Mouse (Mus musculus) cerebellum, postnatal 14 days (tissue): Measurements from ENCODE around the gene Ercc8.
A peak's percentile ranks its signal among the peaks of the same experiment; 100 is the strongest.

Experiments used
- DNase-seq, 2 experiments: peaks; one replicate each; pipeline ENCODE4 v3.0.0; 2021; ENCODE audit warnings: mixed read lengths in 2 of 2

Gene Ercc8

DNA sequence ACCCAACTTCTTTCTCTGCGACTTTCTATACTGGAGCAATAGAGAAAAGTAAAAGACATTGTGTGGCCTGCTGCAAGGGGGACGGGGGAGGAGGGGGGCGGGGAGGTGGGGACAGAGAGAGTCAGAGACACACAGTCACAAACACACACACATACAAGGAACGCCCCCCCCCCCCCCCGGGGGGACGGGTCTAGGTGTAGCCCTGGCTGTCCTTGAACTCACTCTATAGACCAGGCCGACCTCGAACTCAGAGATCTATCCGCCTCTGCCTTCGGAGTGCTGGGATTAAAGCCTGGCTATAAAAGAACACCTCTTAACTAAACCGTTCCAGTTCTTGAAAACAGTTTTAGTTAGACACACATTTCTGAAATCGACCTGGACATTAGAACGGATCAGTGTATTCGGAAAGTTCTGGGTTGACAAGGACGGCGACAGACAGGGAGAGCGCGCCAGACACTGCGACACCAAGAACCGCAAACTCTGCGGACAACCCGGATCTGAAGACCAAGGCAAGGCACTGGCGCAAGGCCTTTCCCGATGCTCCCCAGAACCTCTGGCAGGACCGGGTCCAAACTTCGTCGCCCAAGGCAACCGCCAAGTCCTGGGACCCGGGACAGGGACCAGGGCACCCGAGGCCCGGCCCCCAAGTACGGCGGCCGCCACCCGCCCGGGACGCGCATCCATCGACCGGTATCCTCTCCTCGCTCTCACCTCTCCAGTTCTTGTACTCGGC is 633 bp upstream of the Ercc8 start:
- DNase-seq: no peak

DNA sequence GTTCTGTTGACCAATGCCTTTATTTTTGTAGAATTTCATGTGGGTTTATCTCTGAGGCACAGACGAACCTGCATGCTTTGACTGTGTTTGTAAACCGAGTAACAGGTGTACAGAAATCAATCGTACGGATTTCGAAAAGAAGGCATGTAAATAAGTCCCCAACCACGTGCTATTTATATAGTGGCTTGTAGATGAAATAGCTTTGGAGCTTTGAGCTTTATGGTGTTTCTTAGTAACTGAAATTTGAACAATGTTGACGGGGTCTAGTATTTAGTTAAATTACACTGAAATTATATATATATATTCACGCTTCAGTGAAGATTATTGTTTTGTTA is 677 bp downstream of the Ercc8 start:
- no peak for DNase-seq

- no peak for DNase-seq
Observed at GRCm38 (mm10) chr13:108159963-108160362, 1.4 kb downstream of the Ercc8 start.

- DNase-seq: peak; percentile 93 to 95
Observed at GRCm38 (mm10) chr13:108163912-108164311, 5.4 kb downstream of the Ercc8 start.

DNA sequence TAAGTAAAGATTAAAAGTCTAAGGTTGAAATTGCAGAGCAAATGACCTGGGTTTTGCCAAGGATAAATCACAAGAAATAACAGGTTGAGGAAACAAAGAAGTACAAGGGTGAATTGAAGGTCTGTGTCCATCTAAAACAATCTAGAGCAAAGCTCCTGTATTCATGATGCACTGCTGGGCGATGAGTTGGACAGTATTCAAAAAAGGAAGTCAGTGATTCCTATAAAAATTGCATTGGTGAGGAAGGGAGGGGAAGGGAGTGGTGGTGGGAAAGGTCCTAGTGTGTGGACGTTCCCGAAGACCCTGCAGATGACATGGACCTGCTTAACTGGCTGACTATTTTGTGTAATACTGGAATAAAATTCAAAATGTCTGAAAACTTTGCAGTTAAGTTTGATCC is 6.1 kb downstream of the Ercc8 start:
- peak; percentile 37 to 64 for DNase-seq

DNA sequence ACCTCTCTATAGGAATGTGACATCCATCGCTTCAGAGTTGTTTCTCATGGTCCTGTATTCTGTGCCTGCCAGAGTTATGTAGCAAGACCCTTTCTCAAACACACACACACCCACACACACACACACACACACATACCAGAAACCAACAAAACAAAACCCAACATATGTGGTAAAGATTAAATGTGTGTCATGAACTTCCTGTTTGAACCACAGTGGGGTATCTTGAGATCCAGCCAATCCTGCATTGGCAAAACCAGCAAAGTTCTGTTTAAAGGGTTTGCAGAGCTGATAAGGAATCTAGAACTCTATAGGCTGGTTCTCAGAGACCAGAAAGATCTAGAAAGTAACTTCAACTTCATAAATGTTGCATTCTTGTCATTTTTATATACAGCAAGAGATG is 11.5 kb downstream of the Ercc8 start:
- DNase-seq: no peak

DNA sequence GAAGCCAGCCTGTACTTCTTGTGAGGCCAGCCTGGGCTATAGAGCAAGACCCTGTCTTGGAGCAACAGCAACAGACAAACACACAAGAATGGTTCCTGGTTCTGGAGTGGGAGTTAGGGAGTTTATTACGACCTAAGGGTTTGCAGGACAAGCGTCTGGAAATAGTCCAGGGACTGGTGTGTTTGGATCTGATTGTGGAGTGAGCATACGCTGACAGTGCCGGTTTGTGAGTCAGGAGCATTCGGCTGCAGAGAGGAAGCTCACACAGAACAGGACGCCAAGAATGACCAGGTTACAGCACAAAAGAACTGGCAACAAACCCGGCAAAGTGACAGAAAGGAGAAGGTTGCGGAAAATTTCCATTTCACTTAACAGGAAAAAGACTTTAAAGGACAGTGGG is 12.0 kb downstream of the Ercc8 start:
- DNase-seq: peak; percentile 65 to 74

- no peak for DNase-seq
Observed at GRCm38 (mm10) chr13:108179618-108180017, 21.1 kb downstream of the Ercc8 start.

- DNase-seq: no peak
Observed at GRCm38 (mm10) chr13:108180821-108181220, 22.3 kb downstream of the Ercc8 start.

- no peak for DNase-seq
Observed at GRCm38 (mm10) chr13:108184743-108185255, 26.3 kb downstream of the Ercc8 start.

DNA sequence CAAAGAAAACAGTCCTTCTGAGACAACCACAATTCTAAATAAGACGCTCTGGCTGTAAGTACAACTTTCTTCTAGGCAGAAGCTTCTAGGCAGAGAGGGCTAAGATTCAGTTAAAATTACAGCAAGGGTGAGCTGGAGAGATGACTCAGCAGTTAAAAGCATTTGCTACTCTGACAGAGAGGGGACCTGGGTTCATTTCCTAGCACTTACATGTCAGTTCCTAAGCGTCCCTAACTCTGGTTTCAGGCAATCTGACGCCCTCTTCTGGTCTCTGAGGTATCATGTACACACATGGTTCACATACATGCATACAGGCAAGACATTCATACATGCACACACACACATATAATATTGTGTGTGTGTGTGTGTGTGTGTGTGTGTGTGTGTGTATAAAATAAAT is 27.0 kb downstream of the Ercc8 start:
- no peak for DNase-seq

DNA sequence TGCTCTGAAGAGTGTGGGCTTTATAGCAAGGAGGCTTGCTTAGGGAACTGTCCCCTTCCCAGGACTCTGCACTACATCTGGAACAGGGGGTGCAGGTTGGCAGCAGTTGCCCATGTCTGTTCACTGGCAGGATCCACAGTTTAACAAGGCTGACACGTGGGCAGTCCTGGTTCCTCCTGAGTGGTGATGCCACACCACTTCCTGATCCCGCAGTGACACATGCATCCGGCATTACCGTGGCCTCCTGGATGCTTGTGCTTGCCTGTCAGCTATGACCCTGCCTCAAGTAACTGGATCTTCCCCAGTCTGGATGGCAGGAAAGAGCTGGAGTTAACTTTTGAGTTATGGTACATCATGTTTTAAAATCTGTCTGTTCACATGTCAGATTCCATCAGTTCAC is 29.5 kb downstream of the Ercc8 start:
- no peak for DNase-seq

GRCm38 (mm10) chr13:108191074-108191720 is 32.7 kb downstream of the Ercc8 start:
- peak; percentile 67 to 69 for DNase-seq

GRCm38 (mm10) chr13:108195474-108195873 is 36.9 kb downstream of the Ercc8 start:
- DNase-seq: no peak

DNA sequence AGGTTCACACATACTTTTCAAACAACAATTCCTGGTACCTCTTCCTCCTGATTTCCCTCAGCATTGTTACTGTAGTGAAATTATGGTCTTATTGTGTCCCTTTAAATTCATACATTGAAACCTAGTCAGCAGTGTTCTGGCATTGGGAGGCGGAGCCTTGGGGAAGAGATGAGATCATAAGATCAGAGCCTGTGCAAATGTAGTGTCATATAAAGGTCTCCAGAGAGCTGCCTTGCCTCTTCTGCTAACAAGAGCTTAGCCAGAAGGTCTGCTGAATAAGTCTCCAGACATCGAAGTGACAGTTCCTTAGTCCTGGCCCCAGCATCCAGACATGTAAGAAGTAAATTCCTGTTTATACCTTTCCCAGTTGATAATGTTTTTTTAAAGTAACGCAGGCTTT is 46.3 kb downstream of the Ercc8 start:
- DNase-seq: no peak

GRCm38 (mm10) chr13:108207447-108207846 is 48.9 kb downstream of the Ercc8 start:
- no peak for DNase-seq

DNA sequence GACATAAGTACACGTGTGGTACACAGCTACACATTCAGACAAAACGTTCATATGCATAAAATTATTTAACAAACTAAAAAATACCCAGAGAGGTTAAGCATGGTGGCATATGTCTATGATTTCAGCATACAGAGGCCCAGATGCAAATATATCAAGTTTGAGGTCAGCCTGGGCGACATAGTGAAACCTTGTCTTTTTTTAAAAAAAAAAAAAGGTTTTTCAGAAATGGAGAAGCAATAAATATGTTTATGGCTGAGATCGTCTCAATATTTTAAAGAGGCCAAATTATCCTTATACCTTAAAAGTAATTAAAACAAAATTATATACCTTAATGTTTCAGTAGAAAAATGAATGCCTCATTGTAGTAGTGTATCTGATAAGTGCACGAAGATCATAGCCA is 49.6 kb downstream of the Ercc8 start:
- DNase-seq: no peak

- no peak for DNase-seq
Observed at GRCm38 (mm10) chr13:108210960-108211359, 52.4 kb downstream of the Ercc8 start.

DNA sequence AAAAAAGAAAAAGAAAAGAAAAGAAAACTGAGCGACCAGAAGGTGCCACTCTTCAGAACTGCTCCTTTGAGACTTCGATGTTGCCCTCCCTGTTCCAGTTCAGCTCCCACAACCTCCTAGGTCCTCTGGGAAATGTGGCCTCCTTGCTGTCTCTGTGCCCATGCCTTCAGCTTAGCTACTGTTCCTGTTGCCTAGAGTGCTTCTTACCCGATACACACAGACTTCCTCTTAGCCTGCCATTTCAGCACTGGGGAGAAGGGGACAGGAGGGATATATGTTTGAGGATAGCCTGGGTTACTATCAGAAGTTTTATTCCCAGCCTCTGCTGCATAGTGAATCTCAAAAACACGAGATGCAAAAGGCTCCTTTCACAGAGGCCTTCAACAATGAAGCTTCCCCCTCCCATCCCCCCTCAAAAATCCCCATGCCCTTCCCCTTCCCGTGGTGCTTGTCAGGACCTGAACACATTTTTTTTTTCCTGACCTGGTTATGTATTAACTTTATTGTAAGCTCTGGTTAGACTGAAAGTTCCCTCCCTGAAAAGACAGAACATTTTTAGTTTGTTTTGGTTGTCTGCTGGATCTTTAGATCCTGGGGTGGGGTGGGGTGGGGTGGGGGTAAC is 54.0 kb downstream of the Ercc8 start:
- no peak for DNase-seq

DNA sequence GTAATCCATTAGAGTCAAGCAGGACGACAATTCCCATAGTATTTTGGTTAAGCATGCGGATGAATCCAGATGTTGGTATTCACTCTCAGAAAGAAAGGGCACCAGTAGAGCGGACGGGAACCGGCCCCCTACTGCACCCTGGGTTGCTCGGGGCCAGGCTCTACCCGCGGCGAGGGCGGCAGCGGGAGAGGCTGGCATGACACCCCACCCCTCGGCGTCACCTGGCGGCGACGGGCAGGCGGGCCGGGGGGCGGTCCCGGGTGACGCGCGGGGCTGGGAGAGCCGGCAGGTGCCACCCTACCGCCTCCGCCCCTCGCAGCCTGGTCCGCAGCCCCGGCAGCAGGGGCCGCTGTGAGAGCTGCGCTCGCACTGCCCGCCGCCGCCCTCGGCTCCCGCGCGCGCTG is 55.6 kb downstream of the Ercc8 start, which contains the start of gene Elovl7:
Gene Elovl7 (plus strand): TSS at position 324 of the 404 bp plus-strand sequence.
- peak; percentile 70 to 82 for DNase-seq

GRCm38 (mm10) chr13:108214485-108215107 is 56.1 kb downstream of the Ercc8 start:
- peak; percentile 25 to 36 for DNase-seq

GRCm38 (mm10) chr13:108215231-108215780 is 56.8 kb downstream of the Ercc8 start:
- DNase-seq: peak; percentile 7 to 15

GRCm38 (mm10) chr13:108219773-108220172 is 61.2 kb downstream of the Ercc8 start:
- DNase-seq: no peak
